Mouse (Mus musculus) stomach, postnatal 0 days (tissue): ENCODE results near the gene Itgb3bp. TPM values are rescaled to one million over a fixed set of nuclear protein-coding genes. Genes with fewer than 3 reads are reported as not detected.

Source experiments
- ATAC-seq: fragments of 200-750 bp; cut with Nextera tagmentation; 2 replicates; pipeline ENCODE4 v1.8.0; 2017; ENCODE audit not compliant: low FRiP score, low TSS enrichment
- DNase-seq: peaks from one replicate; pipeline ENCODE4 v3.0.0-alpha.2; 2016; ENCODE audit warnings: low spot score
- H3K27ac ChIP-seq: fragments of 300-500 bp; sonication (generic); replicated peaks from 2 replicates; pipeline ENCODE4 v1.5.1; 2014; ENCODE audit warnings: mild to moderate bottlenecking, control low read depth
- H3K27me3 ChIP-seq: fragments of 300-500 bp; sonication (generic); 2 replicates; pipeline ENCODE4 v1.6.1; 2014; ENCODE audit warnings: low read length; ENCODE audit not compliant: control insufficient read depth, insufficient read depth
- H3K36me3 ChIP-seq: fragments of 300-500 bp; sonication (generic); 2 replicates; pipeline ENCODE4 v1.6.1; 2014; ENCODE audit warnings: low read length, mixed read lengths; ENCODE audit not compliant: control insufficient read depth, insufficient read depth
- H3K4me1 ChIP-seq: fragments of 300-500 bp; sonication (generic); replicated peaks from 2 replicates; pipeline ENCODE4 v1.6.1; 2014; ENCODE audit warnings: antibody characterized with exemption; ENCODE audit not compliant: control insufficient read depth, insufficient read depth
- H3K4me2 ChIP-seq: fragments of 300-500 bp; sonication (generic); replicated peaks from 2 replicates; pipeline ENCODE4 v1.6.1; 2014; ENCODE audit warnings: low read depth, mild to moderate bottlenecking, control low read depth, moderate library complexity
- H3K4me3 ChIP-seq: fragments of 300-500 bp; sonication (generic); 2 replicates; pipeline ENCODE4 v1.5.1; 2014; ENCODE audit warnings: low read depth, low read length, control low read depth
- H3K9ac ChIP-seq: fragments of 300-500 bp; sonication (generic); 2 replicates; pipeline ENCODE4 v1.6.1; 2014; ENCODE audit warnings: mild to moderate bottlenecking, low read length, control low read depth, mixed read lengths
- H3K9me3 ChIP-seq: fragments of 300-500 bp; sonication (generic); 2 replicates; pipeline ENCODE4 v1.6.1; 2016; ENCODE audit warnings: low read length; ENCODE audit not compliant: control insufficient read depth
- CTCF ChIP-seq: IDR thresholded peaks from 2 replicates; pipeline ENCODE4 v1.5.1; 2016; ENCODE audit warnings: antibody characterized with exemption, low read depth, mild to moderate bottlenecking, moderate library complexity
- EP300 ChIP-seq: optimal IDR thresholded peaks from 2 replicates; pipeline ENCODE3; 2016; ENCODE audit warnings: antibody characterized with exemption
- WGBS: fragments of 180-500 bp; shearing (Covaris S2); extraction: QIAGEN DNeasy Blood & Tissue Kit; methylation state at CpG from one replicate; pipeline ENCODE4 v1.1.7; 2014; 5-methylcytosine and 5-hydroxymethylcytosine counted together
- polyA plus RNA-seq: library from polyadenylated mRNA; unstranded; fragments of >200 nt; fragmentation: Nextera tagmentation; extraction: Ambion mirVana; gene quantifications from 2 replicates; pipeline ENCODE4 v1.2.1, GENCODE M21; 2015

Gene Itgb3bp
- polyA plus RNA-seq, 1 experiment from 2014 or later = 19.6 TPM

DNA sequence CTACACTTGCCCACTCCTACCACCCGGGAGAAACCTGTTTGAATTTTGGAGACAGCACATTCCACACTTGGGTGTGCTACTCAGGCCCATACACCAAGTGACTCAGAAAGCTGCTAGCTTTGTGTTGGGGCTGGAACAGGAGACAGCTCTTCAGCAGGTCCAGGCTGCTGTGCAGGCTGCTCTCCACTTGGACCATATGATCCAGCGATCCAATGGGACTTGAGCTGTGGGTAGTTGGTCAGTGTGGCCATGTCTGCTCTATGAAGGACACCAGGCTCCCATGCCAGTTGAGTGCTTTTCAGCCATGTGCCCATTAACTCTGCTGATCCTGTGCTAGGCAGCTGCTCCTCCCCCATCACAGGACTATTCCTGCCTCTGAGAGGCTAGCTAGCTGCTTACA lies 24.3 kb upstream of the Itgb3bp start:
- TF ChIP-seq CTCF = no peak
- TF ChIP-seq EP300 = no peak
- WGBS = 75% methylated on average over 2 of the region's 2 CpGs
- no peak overlapping the region for H3K9ac ChIP-seq

GRCm38 (mm10) chr4:99947896-99948295 lies 18.3 kb upstream of the Itgb3bp start:
- H3K27me3 ChIP-seq = no peaks in the 10 kb centered on the region
- TF ChIP-seq CTCF = no peak
- no peak overlapping the region for H3K27ac ChIP-seq
- H3K4me3 ChIP-seq = no peak overlapping the region
- H3K4me1 ChIP-seq = no peaks in the 10 kb centered on the region
- no peaks in the 10 kb centered on the region for H3K36me3 ChIP-seq
- no peak overlapping the region for H3K9ac ChIP-seq
- DNase-seq (no peak), ATAC-seq (no peak)
- 94% methylated on average over 1 of the region's 1 CpGs for WGBS
- no peaks in the 10 kb centered on the region for H3K9me3 ChIP-seq
- H3K4me2 ChIP-seq = no peak overlapping the region

More for the DNA sequence above, 24.3 kb upstream of the Itgb3bp start:
- DNase-seq = no peak
- no peak overlapping the region for H3K4me2 ChIP-seq
- H3K36me3 ChIP-seq = no peaks in the 10 kb centered on the region
- no peaks in the 10 kb centered on the region for H3K9me3 ChIP-seq
- ATAC-seq = no peak; the same call in 1 of the 2 replicates
- no peak overlapping the region for H3K27ac ChIP-seq
- H3K4me1 ChIP-seq = peaks cover 2% of the 10 kb centered on the region; the same call in 1 of the 2 replicates
- H3K27me3 ChIP-seq = no peaks in the 10 kb centered on the region
- no peak overlapping the region for H3K4me3 ChIP-seq

GRCm38 (mm10) chr4:99947192-99947591 lies 17.6 kb upstream of the Itgb3bp start:
- Histone ChIP-seq H3K36me3 (no peaks in the 10 kb centered on the region), H3K4me3 (no peak overlapping the region), H3K4me1 (no peaks in the 10 kb centered on the region; the same call in 1 of the 2 replicates), H3K9me3 (no peaks in the 10 kb centered on the region), H3K9ac (no peak overlapping the region), H3K4me2 (no peak overlapping the region), H3K27me3 (no peaks in the 10 kb centered on the region), H3K27ac (0 out of 2 replicates have a peak overlapping the region, but pooled peaks have one; percentile 49)
- ATAC-seq (peak; percentile 42), DNase-seq (no peak)
- TF ChIP-seq CTCF = peak; percentile 79
- no peak for TF ChIP-seq EP300
- 49% methylated on average over 1 of the region's 1 CpGs for WGBS

- TF ChIP-seq CTCF (no peak), EP300 (no peak)
- H3K27ac ChIP-seq = no peak overlapping the region
- H3K4me1 ChIP-seq = no peaks in the 10 kb centered on the region; the same call in 1 of the 2 replicates
- ATAC-seq (no peak), DNase-seq (no peak)
- WGBS = 79% methylated on average over 2 of the region's 2 CpGs
- H3K4me2 ChIP-seq = no peak overlapping the region
- no peak overlapping the region for H3K4me3 ChIP-seq
- H3K9ac ChIP-seq = no peak overlapping the region
- no peaks in the 10 kb centered on the region for H3K9me3 ChIP-seq
- H3K27me3 ChIP-seq = no peaks in the 10 kb centered on the region
- H3K36me3 ChIP-seq = no peaks in the 10 kb centered on the region
These were observed 16.9 kb upstream of the Itgb3bp start for GRCm38 (mm10) chr4:99946516-99946915.

GRCm38 (mm10) chr4:99945011-99945410 lies 15.4 kb upstream of the Itgb3bp start:
- WGBS = 87% methylated on average over 7 of the region's 7 CpGs
- H3K27ac ChIP-seq = no peak overlapping the region
- H3K9ac ChIP-seq = no peak overlapping the region
- H3K36me3 ChIP-seq = no peaks in the 10 kb centered on the region
- no peak for DNase-seq
- TF ChIP-seq CTCF = no peak
- no peak for TF ChIP-seq EP300
- H3K4me3 ChIP-seq = no peak overlapping the region
- no peaks in the 10 kb centered on the region for H3K9me3 ChIP-seq
- H3K4me2 ChIP-seq = no peak overlapping the region
- H3K27me3 ChIP-seq = no peaks in the 10 kb centered on the region
- no peaks in the 10 kb centered on the region; the same call in 1 of the 2 replicates for H3K4me1 ChIP-seq
- ATAC-seq = no peak

DNA sequence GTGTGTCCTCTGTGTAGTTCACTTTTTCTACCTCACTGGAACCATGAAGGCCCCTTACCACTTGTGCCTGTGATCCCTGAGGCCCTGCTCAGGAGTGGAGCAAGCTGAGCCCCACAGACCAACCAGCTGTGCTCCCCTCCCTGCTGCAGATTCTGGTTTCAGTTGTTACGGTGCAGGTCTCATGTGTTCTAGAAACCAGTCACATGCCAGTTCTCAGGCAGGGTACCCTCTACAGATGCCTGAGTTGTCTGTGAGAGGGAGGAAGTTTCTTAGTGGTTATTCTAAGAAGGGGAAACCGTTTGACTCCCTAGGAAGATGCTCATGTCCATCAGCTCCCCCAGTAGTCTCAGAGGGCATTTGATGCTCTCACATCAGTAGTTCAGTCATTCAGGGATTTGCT lies 15.0 kb upstream of the Itgb3bp start:
- 73% methylated on average over 2 of the region's 2 CpGs for WGBS
- no peak overlapping the region for H3K9ac ChIP-seq
- TF ChIP-seq CTCF = no peak
- no peak for TF ChIP-seq EP300

More for the DNA sequence above, 15.0 kb upstream of the Itgb3bp start:
- H3K27ac ChIP-seq = no peak overlapping the region
- no peak overlapping the region for H3K4me3 ChIP-seq
- no peak for ATAC-seq
- DNase-seq = no peak
- H3K4me1 ChIP-seq = no peaks in the 10 kb centered on the region; the same call in 1 of the 2 replicates
- H3K9me3 ChIP-seq = no peaks in the 10 kb centered on the region
- H3K4me2 ChIP-seq = no peak overlapping the region
- no peaks in the 10 kb centered on the region for H3K27me3 ChIP-seq
- H3K36me3 ChIP-seq = no peaks in the 10 kb centered on the region
